Mouse (Mus musculus): ENCODE measurements around the gene Slc22a7. TPM values are rescaled to one million over a fixed set of nuclear protein-coding genes. Genes with fewer than 3 reads are reported as not detected.

Gene Slc22a7
- polyA plus RNA-seq, 1 experiment from 2014 or later = not detected

- Histone ChIP-seq H3K9ac (no peak overlapping the region), H3K4me2 (peak overlapping the region; percentile 37), H3K27ac (no peak overlapping the region), H3K4me1 (peaks cover 21% of the 10 kb centered on the region), H3K4me3 (peak overlapping the region; percentile 17), H3K36me3 (no peaks in the 10 kb centered on the region), H3K9me3 (no peaks in the 10 kb centered on the region), H3K27me3 (peaks cover 17% of the 10 kb centered on the region; the same call in 1 of the 2 replicates)
- no peak for ATAC-seq (ENCODE audit: insufficient number of reproducible peaks, low FRiP score, low TSS enrichment, low read depth)
- 8% methylated on average over 17 of the region's 17 CpGs for WGBS
Measured at GRCm38 (mm10) chr17:46433627-46434026, 4.6 kb downstream of the Slc22a7 start.

- peaks cover 14% of the 10 kb centered on the region for H3K4me1 ChIP-seq
- H3K4me2 ChIP-seq = peak within 1 kb of the TSS; percentile 37
- no peak within 1 kb of the TSS for H3K27ac ChIP-seq
- 0 out of 2 replicates have a peak, but pooled peaks cover 3% of the 10 kb centered on the region for H3K36me3 ChIP-seq
- H3K9me3 ChIP-seq = no peaks in the 10 kb centered on the region
- H3K27me3 ChIP-seq = 0 out of 2 replicates have a peak, but pooled peaks cover 3% of the 10 kb centered on the region
- ATAC-seq (ENCODE audit: insufficient number of reproducible peaks, low FRiP score, low TSS enrichment, low read depth) = no peak
- peak within 1 kb of the TSS; percentile 24 for H3K4me3 ChIP-seq
- no peak within 1 kb of the TSS for H3K9ac ChIP-seq
- 14% methylated on average over 18 of the region's 18 CpGs for WGBS
Measured at GRCm38 (mm10) chr17:46428761-46429414, 9.4 kb downstream of the Slc22a7 start, which contains the start of gene Crip3. Gene Crip3, plus strand, starts transcription at chr17:46428926.

GRCm38 (mm10) chr17:46426496-46426895 lies 11.8 kb downstream of the Slc22a7 start:
- Histone ChIP-seq H3K27ac (no peak overlapping the region), H3K4me1 (peaks cover 10% of the 10 kb centered on the region), H3K9ac (no peak overlapping the region), H3K27me3 (0 out of 2 replicates have a peak, but pooled peaks cover 3% of the 10 kb centered on the region), H3K4me2 (no peak overlapping the region), H3K4me3 (no peak overlapping the region), H3K36me3 (0 out of 2 replicates have a peak, but pooled peaks cover 3% of the 10 kb centered on the region), H3K9me3 (no peaks in the 10 kb centered on the region)
- no peak for ATAC-seq (ENCODE audit: insufficient number of reproducible peaks, low FRiP score, low TSS enrichment, low read depth)

GRCm38 (mm10) chr17:46419717-46420116 lies 18.5 kb downstream of the Slc22a7 start:
- no peak for ATAC-seq (ENCODE audit: insufficient number of reproducible peaks, low FRiP score, low TSS enrichment, low read depth)
- Histone ChIP-seq H3K27me3 (no peaks in the 10 kb centered on the region), H3K36me3 (peaks cover 5% of the 10 kb centered on the region), H3K9me3 (no peaks in the 10 kb centered on the region), H3K4me2 (no peak overlapping the region), H3K4me1 (peaks cover 6% of the 10 kb centered on the region; the same call in 1 of the 2 replicates), H3K4me3 (no peak overlapping the region), H3K9ac (no peak overlapping the region), H3K27ac (no peak overlapping the region)

GRCm38 (mm10) chr17:46418628-46419027 lies 19.6 kb downstream of the Slc22a7 start:
- Histone ChIP-seq H3K27ac (no peak overlapping the region), H3K9me3 (no peaks in the 10 kb centered on the region), H3K4me3 (no peak overlapping the region), H3K4me1 (peaks cover 6% of the 10 kb centered on the region; the same call in 1 of the 2 replicates), H3K36me3 (peaks cover 6% of the 10 kb centered on the region), H3K9ac (no peak overlapping the region), H3K27me3 (no peaks in the 10 kb centered on the region), H3K4me2 (no peak overlapping the region)
- ATAC-seq (ENCODE audit: insufficient number of reproducible peaks, low FRiP score, low TSS enrichment, low read depth) = no peak
- 69% methylated on average over 5 of the region's 5 CpGs for WGBS

GRCm38 (mm10) chr17:46408478-46408877 lies 29.8 kb downstream of the Slc22a7 start:
- Histone ChIP-seq H3K9ac (no peak overlapping the region), H3K9me3 (no peaks in the 10 kb centered on the region), H3K4me2 (no peak overlapping the region), H3K27me3 (no peaks in the 10 kb centered on the region), H3K27ac (no peak overlapping the region), H3K36me3 (peaks cover 73% of the 10 kb centered on the region), H3K4me1 (no peaks in the 10 kb centered on the region), H3K4me3 (no peak overlapping the region)
- 28% methylated on average over 3 of the region's 3 CpGs for WGBS
- no peak for ATAC-seq (ENCODE audit: insufficient number of reproducible peaks, low FRiP score, low TSS enrichment, low read depth)

- WGBS = 73% methylated on average over 1 of the region's 1 CpGs
- no peaks in the 10 kb centered on the region for H3K4me1 ChIP-seq
- H3K27me3 ChIP-seq = no peaks in the 10 kb centered on the region
- H3K4me2 ChIP-seq = no peak overlapping the region
- H3K36me3 ChIP-seq = peaks cover 46% of the 10 kb centered on the region
- H3K9me3 ChIP-seq = no peaks in the 10 kb centered on the region
- no peak for ATAC-seq (ENCODE audit: insufficient number of reproducible peaks, low FRiP score, low TSS enrichment, low read depth)
- H3K4me3 ChIP-seq = no peak overlapping the region
- H3K9ac ChIP-seq = no peak overlapping the region
- no peak overlapping the region for H3K27ac ChIP-seq
Measured at GRCm38 (mm10) chr17:46394631-46395030, 43.6 kb downstream of the Slc22a7 start.

- no peaks in the 10 kb centered on the region for H3K9me3 ChIP-seq
- H3K4me2 ChIP-seq = no peak overlapping the region
- WGBS = 41% methylated on average over 2 of the region's 2 CpGs
- H3K27me3 ChIP-seq = no peaks in the 10 kb centered on the region
- H3K9ac ChIP-seq = no peak overlapping the region
- no peak for ATAC-seq (ENCODE audit: insufficient number of reproducible peaks, low FRiP score, low TSS enrichment, low read depth)
- H3K4me3 ChIP-seq = no peak overlapping the region
- H3K36me3 ChIP-seq = peaks cover 46% of the 10 kb centered on the region
- no peak overlapping the region for H3K27ac ChIP-seq
- no peaks in the 10 kb centered on the region for H3K4me1 ChIP-seq
Measured at GRCm38 (mm10) chr17:46393012-46393411, 45.2 kb downstream of the Slc22a7 start.

- no peaks in the 10 kb centered on the region for H3K9me3 ChIP-seq
Measured at GRCm38 (mm10) chr17:46388200-46388599, 50.1 kb downstream of the Slc22a7 start.

GRCm38 (mm10) chr17:46384061-46384801 lies 54.0 kb downstream of the Slc22a7 start:
- H3K9ac ChIP-seq = peak overlapping the region; percentile 94
- no peaks in the 10 kb centered on the region for H3K27me3 ChIP-seq
- H3K27ac ChIP-seq = peak overlapping the region; percentile 93
- ATAC-seq (ENCODE audit: insufficient number of reproducible peaks, low FRiP score, low TSS enrichment, low read depth) = no peak
- WGBS = 2% methylated on average over 65 of the region's 70 CpGs
- peaks cover 18% of the 10 kb centered on the region for H3K36me3 ChIP-seq
- peak overlapping the region; percentile 96 for H3K4me3 ChIP-seq
- peaks cover 15% of the 10 kb centered on the region for H3K4me1 ChIP-seq
- no peaks in the 10 kb centered on the region for H3K9me3 ChIP-seq
- peak overlapping the region; percentile 80 for H3K4me2 ChIP-seq

More at GRCm38 (mm10) chr17:46388200-46388599, 50.1 kb downstream of the Slc22a7 start:
- H3K4me1 ChIP-seq = peaks cover 11% of the 10 kb centered on the region
- no peaks in the 10 kb centered on the region for H3K27me3 ChIP-seq
- no peak overlapping the region for H3K4me3 ChIP-seq
- H3K36me3 ChIP-seq = peaks cover 27% of the 10 kb centered on the region
- ATAC-seq (ENCODE audit: insufficient number of reproducible peaks, low FRiP score, low TSS enrichment, low read depth) = no peak
- no peak overlapping the region for H3K27ac ChIP-seq
- H3K9ac ChIP-seq = no peak overlapping the region
- WGBS = 89% methylated on average over 3 of the region's 3 CpGs
- no peak overlapping the region for H3K4me2 ChIP-seq

- WGBS = under 1% methylated on average over 59 of the region's 105 CpGs
- Histone ChIP-seq H3K27ac (peak within 1 kb of the TSS; percentile 93), H3K9me3 (no peaks in the 10 kb centered on the region), H3K27me3 (no peaks in the 10 kb centered on the region), H3K4me3 (peak within 1 kb of the TSS; percentile 96), H3K4me2 (peak within 1 kb of the TSS; percentile 80), H3K36me3 (peaks cover 12% of the 10 kb centered on the region), H3K9ac (peak within 1 kb of the TSS; percentile 94), H3K4me1 (peaks cover 15% of the 10 kb centered on the region)
- peak; percentile 99 for ATAC-seq (ENCODE audit: insufficient number of reproducible peaks, low FRiP score, low TSS enrichment, low read depth)
Measured at GRCm38 (mm10) chr17:46383294-46384060, 54.8 kb downstream of the Slc22a7 start, which contains the start of gene Zfp318. Gene Zfp318, plus strand, starts transcription at chr17:46383731.

All from limb, embryonic 15.5 days (tissue).